Mouse (Mus musculus) CH12.LX (cell line): Measurements from ENCODE around the gene Pcca. TPM values are rescaled to one million over a fixed set of nuclear protein-coding genes. Genes with fewer than 3 reads are reported as not detected.
A peak's percentile ranks its signal among the peaks of the same experiment; 100 is the strongest.

ENCODE experiments used
- DNase-seq: peaks from one replicate; pipeline ENCODE4 v3.0.0-alpha.2; 2013; ENCODE audit errors: extremely low read depth
- H3K27ac ChIP-seq: 2 replicates; pipeline ENCODE4 v1.5.1; 2012; ENCODE audit warnings: low read depth, mild to moderate bottlenecking, control low read depth, moderate library complexity; ENCODE audit not compliant: insufficient read depth
- H3K27me3 ChIP-seq: replicated peaks from 2 replicates; pipeline ENCODE3; 2012; ENCODE audit warnings: inconsistent platforms
- H3K36me3 ChIP-seq, 2 experiments: replicated peaks in 1 of 2; 2 replicates each; pipeline versions ENCODE3 to v1.6.1; 2012; ENCODE audit warnings: inconsistent platforms in 1 of 2, low read length in 1 of 2, mild to moderate bottlenecking in 1 of 2, mixed read lengths in 1 of 2, moderate library complexity in 1 of 2; ENCODE audit not compliant: control insufficient read depth in 1 of 2, insufficient read depth in 1 of 2
- H3K4me1 ChIP-seq, 2 experiments: 2 replicates each; pipeline ENCODE4 v1.6.1; 2012; ENCODE audit warnings: inconsistent platforms in 1 of 2, moderate library complexity in 1 of 2; ENCODE audit not compliant: insufficient read depth in 2 of 2, control insufficient read depth in 1 of 2
- H3K4me2 ChIP-seq: 2 replicates; pipeline ENCODE4 v1.6.1; 2012; ENCODE audit warnings: low read depth, mild to moderate bottlenecking, control low read depth; ENCODE audit not compliant: poor library complexity, insufficient read depth, severe bottlenecking
- H3K4me3 ChIP-seq, 3 experiments: fragments of 150-350 bp in 1 of 3; sonication (generic) in 1 of 3; replicated peaks in 1 of 3; 2 replicates each; pipeline versions ENCODE3 to v1.5.1; 2011 to 2012; ENCODE audit warnings: low read depth in 2 of 3, low read length in 2 of 3, mild to moderate bottlenecking in 2 of 3, moderate library complexity in 2 of 3, control low read depth in 1 of 3, improper control_type of control experiment in 1 of 3, inconsistent platforms in 1 of 3, mixed read lengths in 1 of 3; ENCODE audit not compliant: poor library complexity in 1 of 3
- H3K79me2 ChIP-seq: replicated peaks from 2 replicates; pipeline ENCODE4 v1.6.1; 2012; ENCODE audit warnings: mild to moderate bottlenecking, moderate library complexity; ENCODE audit not compliant: control insufficient read depth, poor library complexity, insufficient read depth, severe bottlenecking; ENCODE audit errors: extremely low read depth
- H3K9ac ChIP-seq: 2 replicates; pipeline ENCODE4 v1.6.1; 2012; ENCODE audit warnings: low read depth, mild to moderate bottlenecking, control low read depth, moderate library complexity; ENCODE audit not compliant: insufficient read depth
- H3K9me3 ChIP-seq: replicated peaks from 2 replicates; pipeline ENCODE3; 2012; ENCODE audit warnings: low read length, inconsistent platforms, mixed read lengths
- CTCF ChIP-seq, 2 experiments: IDR thresholded peaks in 1 of 2; conservative IDR thresholded peaks in 1 of 2; 2 replicates each; pipeline ENCODE4 v1.5.1; 2011 to 2012; ENCODE audit warnings: low read depth in 2 of 2, low read length in 2 of 2, improper control_type of control experiment in 1 of 2, inconsistent platforms in 1 of 2, mild to moderate bottlenecking in 1 of 2, moderate library complexity in 1 of 2
- E2F4 ChIP-seq: IDR thresholded peaks from 2 replicates; pipeline ENCODE4 v1.6.1; 2011; ENCODE audit warnings: low read depth, low read length, improper control_type of control experiment; ENCODE audit not compliant: insufficient replicate concordance
- GABPA ChIP-seq: IDR thresholded peaks from 2 replicates; pipeline ENCODE4 v1.6.1; 2012; ENCODE audit warnings: low read depth, low read length, improper control_type of control experiment, inconsistent platforms; ENCODE audit not compliant: insufficient replicate concordance
- JUN ChIP-seq: IDR thresholded peaks from 2 replicates; pipeline ENCODE4 v1.6.1; 2011; ENCODE audit warnings: low read depth, mild to moderate bottlenecking, low read length, improper control_type of control experiment, moderate library complexity; ENCODE audit not compliant: insufficient read depth
- JUND ChIP-seq: conservative IDR thresholded peaks from 2 replicates; pipeline ENCODE4 v1.6.1; 2011; ENCODE audit warnings: low read depth, low read length, improper control_type of control experiment
- MAX ChIP-seq: IDR thresholded peaks from 2 replicates; pipeline ENCODE4 v1.6.1; 2011; ENCODE audit warnings: low read length, improper control_type of control experiment
- NELFE ChIP-seq: IDR thresholded peaks from 2 replicates; pipeline ENCODE4 v1.6.1; 2011; ENCODE audit warnings: low read depth, low read length, improper control_type of control experiment
- NRF1 ChIP-seq: IDR thresholded peaks from 2 replicates; pipeline ENCODE4 v1.6.1; 2014; ENCODE audit warnings: low read depth, mild to moderate bottlenecking, inconsistent platforms, low read length, improper control_type of control experiment, moderate library complexity
- POLR2A ChIP-seq: IDR thresholded peaks from 2 replicates; pipeline ENCODE4 v1.6.1; 2011; ENCODE audit warnings: low read depth, mild to moderate bottlenecking, improper control_type of control experiment, low read length
- POLR2AphosphoS2 ChIP-seq: IDR thresholded peaks from 2 replicates; pipeline ENCODE4 v1.6.1; 2011; ENCODE audit warnings: low read depth, low read length, improper control_type of control experiment
- RAD21 ChIP-seq: IDR thresholded peaks from 2 replicates; pipeline ENCODE4 v1.6.1; 2011; ENCODE audit warnings: low read depth, mild to moderate bottlenecking, low read length, improper control_type of control experiment, moderate library complexity
- SIN3A ChIP-seq: IDR thresholded peaks from 2 replicates; pipeline ENCODE4 v1.6.1; 2012; ENCODE audit warnings: low read length, improper control_type of control experiment, inconsistent platforms
- SMC3 ChIP-seq: IDR thresholded peaks from 2 replicates; pipeline ENCODE4 v1.6.1; 2011; ENCODE audit warnings: low read depth, low read length, improper control_type of control experiment
- TCF12 ChIP-seq: IDR thresholded peaks from 2 replicates; pipeline ENCODE4 v1.6.1; 2014; ENCODE audit warnings: low read depth, mild to moderate bottlenecking, inconsistent platforms, low read length, improper control_type of control experiment
- ZC3H11A ChIP-seq: IDR thresholded peaks from 2 replicates; pipeline ENCODE4 v1.6.1; 2012; ENCODE audit warnings: low read depth, mild to moderate bottlenecking, inconsistent platforms, low read length, improper control_type of control experiment
- ZKSCAN1 ChIP-seq: IDR thresholded peaks from 2 replicates; pipeline ENCODE4 v1.6.1; 2012; ENCODE audit warnings: low read depth, inconsistent platforms, low read length, improper control_type of control experiment, borderline replicate concordance
- dilution Hi-C: fragments of 300-500 bp; cut with MboI; formaldehyde crosslinking; loops from 2 replicates; pipeline ENCODE4 v1.14.3; 2020; ENCODE audit warnings: low sequenced_read_pairs; ENCODE audit not compliant: extremely low pct_unique_long_range_greater_than_20kb, extremely low pct_ligation_motif_present
- in situ Hi-C: fragments of 300-500 bp; cut with MboI; formaldehyde crosslinking; loops from 3 replicates; pipeline ENCODE4 v1.14.3; 2019; ENCODE audit warnings: low sequenced_read_pairs, low pct_ligation_motif_present, low pct_unique_long_range_greater_than_20kb, mixed read lengths
- polyA plus RNA-seq: library from polyadenylated mRNA; unstranded; fragments of >175 nt; gene quantifications from 2 replicates; pipeline ENCODE4 v1.2.1, GENCODE M21; 2012; ENCODE audit warnings: low read depth; ENCODE audit not compliant: insufficient read length
- total RNA-seq, 2 experiments: library from RNA; depleted of rRNA; stranded (reverse); fragments of 300-350 nt in 1 of 2; fragments of >200 nt in 1 of 2; gene quantifications; 2 replicates each; pipeline ENCODE4 v1.2.3; 2012 to 2014

The Pcca gene
- total and polyA plus RNA-seq, 3 experiments, result 11.2 to 39.0 (median 23.8) TPM

DNA sequence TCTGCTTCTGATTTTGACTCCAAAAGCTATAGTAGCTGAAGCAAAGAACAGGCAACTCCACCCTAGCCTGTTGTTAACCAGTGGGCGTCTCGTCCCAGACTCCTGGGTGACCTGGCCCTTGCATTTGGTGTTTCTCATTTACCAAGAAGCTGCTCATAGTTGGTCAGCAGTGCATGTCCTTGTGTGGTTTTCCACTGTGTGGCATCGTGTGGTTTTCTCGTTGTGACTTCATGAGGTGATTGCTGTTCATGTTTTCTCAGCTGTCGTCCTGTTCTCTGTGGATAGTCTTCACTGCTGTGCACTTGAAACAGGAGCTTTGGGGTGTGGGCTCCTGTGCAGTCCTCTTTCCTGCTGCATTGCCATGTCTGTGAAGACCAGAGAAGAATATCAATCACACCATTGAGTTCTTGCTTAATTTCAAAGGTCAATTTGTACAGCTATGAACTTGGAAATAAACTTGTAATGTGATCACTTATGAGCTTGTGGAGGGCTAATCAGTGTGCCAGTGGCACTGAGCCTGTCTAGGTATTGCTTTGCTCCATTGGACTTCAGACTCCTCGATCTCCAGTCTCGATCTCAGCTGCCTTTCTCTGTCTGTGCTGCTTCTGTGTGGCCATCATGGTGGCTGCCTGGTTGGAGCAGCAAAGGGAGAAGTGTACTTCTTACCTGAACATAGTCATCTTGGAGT lies 40.1 kb downstream of the Pcca start:
- Histone ChIP-seq H3K79me2 (no peaks in the 10 kb centered on the region), H3K27ac (no peak overlapping the region), H3K9me3 (peaks cover 3% of the 10 kb centered on the region), H3K4me3 (no peak overlapping the region), H3K4me1 (peaks cover 0 to 16% of the 10 kb centered on the region in 2 experiments; a peak in 2 of 4 replicates), H3K9ac (no peak overlapping the region), H3K4me2 (no peak overlapping the region), H3K36me3 (peaks cover 3 to 19% of the 10 kb centered on the region in 2 experiments), H3K27me3 (no peaks in the 10 kb centered on the region)
- peak; percentile 32 for DNase-seq
- TF ChIP-seq NRF1, result no peak
- TF ChIP-seq POLR2A, result no peak
- TF ChIP-seq ZC3H11A, result no peak
- no peak for TF ChIP-seq MAX
- TF ChIP-seq TCF12, result no peak
- no peak for TF ChIP-seq JUND
- no peak for TF ChIP-seq POLR2AphosphoS2
- TF ChIP-seq SIN3A, result no peak
- no peak for TF ChIP-seq GABPA
- TF ChIP-seq ZKSCAN1, result no peak
- TF ChIP-seq JUN, result no peak
- no peak for TF ChIP-seq E2F4
- in situ Hi-C loops (no loop called here), dilution Hi-C loops (no loop called here)

DNA sequence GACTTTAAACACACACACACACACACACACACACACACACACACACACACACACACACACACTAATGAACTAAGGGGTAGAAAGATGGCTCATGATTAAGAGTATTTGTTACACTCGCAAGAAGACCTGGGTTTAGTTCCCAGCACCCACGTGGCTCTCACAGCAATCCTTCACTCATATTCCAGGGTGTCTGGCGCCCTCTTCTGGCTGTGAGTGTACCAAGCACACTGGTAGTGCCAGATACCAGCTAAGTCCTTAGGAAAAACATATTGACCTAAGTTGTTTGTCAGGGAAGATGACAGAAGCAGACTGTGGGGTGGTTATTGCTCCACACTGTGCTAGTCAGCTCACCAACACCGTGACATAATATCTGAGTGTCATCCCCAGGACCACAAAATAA lies 43.7 kb downstream of the Pcca start:
- no peak overlapping the region for H3K27ac ChIP-seq
- no peak overlapping the region for H3K9ac ChIP-seq
- H3K79me2 ChIP-seq, result no peaks in the 10 kb centered on the region
- TF ChIP-seq CTCF (conservative IDR thresholded peaks at IDR 0.05 in 1 of 2, IDR thresholded peaks at IDR 0.05 in 1 of 2; ENCODE audit: low read depth in 2 of 2, low read length in 2 of 2) (peak in 1 of 2 experiments; percentile 38; a peak in 2 of 4 replicates), NELFE (no peak), RAD21 (peak; percentile 12), SMC3 (peak; percentile 8; the same call in 1 of the 2 replicates), SIN3A (no peak)
- H3K27me3 ChIP-seq, result no peaks in the 10 kb centered on the region
- no peak for DNase-seq
- peaks cover 3 to 16% of the 10 kb centered on the region in 2 experiments for H3K36me3 ChIP-seq
- in situ Hi-C loops (no loop called here), dilution Hi-C loops (no loop called here)
- H3K4me3 ChIP-seq, result no peak overlapping the region
- H3K9me3 ChIP-seq, result peaks cover 3% of the 10 kb centered on the region
- no peak overlapping the region for H3K4me2 ChIP-seq
- peaks cover 0 to 16% of the 10 kb centered on the region in 2 experiments; a peak in 2 of 4 replicates for H3K4me1 ChIP-seq
